Mouse (Mus musculus): ENCODE measurements at regions not wholly inside any gene's neighbourhood (a gene's known extent, or its start where the extent isn't known, plus 50 kb on each side); places are given as distances from the start of the nearest gene placed in this dataset.

GRCm38 (mm10) chr13:85035903-85036302 is 153.3 kb upstream of the Ccnh start:
- Histone ChIP-seq H3K4me1 (replicated peaks; ENCODE audit: control insufficient read depth, insufficient read depth, low read length) (no peaks in the 10 kb centered on the region), H3K4me2 (ENCODE audit: low read depth, low read length) (no peak overlapping the region), H3K27ac (ENCODE audit: low read length) (no peak overlapping the region), H3K36me3 (ENCODE audit: control insufficient read depth, insufficient read depth, low read length) (no peaks in the 10 kb centered on the region), H3K4me3 (ENCODE audit: low read length) (no peak overlapping the region), H3K9me3 (ENCODE audit: control insufficient read depth, low read length) (no peaks in the 10 kb centered on the region), H3K9ac (ENCODE audit: low read length) (no peak overlapping the region), H3K27me3 (ENCODE audit: control insufficient read depth, insufficient read depth, low read depth, low read length) (no peaks in the 10 kb centered on the region)
- WGBS, result 73% methylated on average over 2 of the region's 2 CpGs
- no peak for ATAC-seq (ENCODE audit: low read depth)

GRCm38 (mm10) chr13:85036830-85037229 is 152.4 kb upstream of the Ccnh start:
- H3K27me3 ChIP-seq (ENCODE audit: control insufficient read depth, insufficient read depth, low read depth, low read length), result no peaks in the 10 kb centered on the region
- H3K4me3 ChIP-seq (ENCODE audit: low read length), result no peak overlapping the region
- no peaks in the 10 kb centered on the region for H3K4me1 ChIP-seq (replicated peaks; ENCODE audit: control insufficient read depth, insufficient read depth, low read length)
- no peaks in the 10 kb centered on the region for H3K36me3 ChIP-seq (ENCODE audit: control insufficient read depth, insufficient read depth, low read length)
- no peak overlapping the region for H3K9ac ChIP-seq (ENCODE audit: low read length)
- H3K27ac ChIP-seq (ENCODE audit: low read length), result no peak overlapping the region
- no peak for ATAC-seq (ENCODE audit: low read depth)
- no peaks in the 10 kb centered on the region for H3K9me3 ChIP-seq (ENCODE audit: control insufficient read depth, low read length)
- 48% methylated on average over 1 of the region's 1 CpGs for WGBS
- H3K4me2 ChIP-seq (ENCODE audit: low read depth, low read length), result no peak overlapping the region

GRCm38 (mm10) chr13:85066585-85067550 is 122.3 kb upstream of the Ccnh start:
- WGBS, result 62% methylated on average over 6 of the region's 6 CpGs
- Histone ChIP-seq H3K27me3 (ENCODE audit: control insufficient read depth, insufficient read depth, low read depth, low read length) (no peaks in the 10 kb centered on the region), H3K4me3 (ENCODE audit: low read length) (no peak overlapping the region), H3K4me1 (replicated peaks; ENCODE audit: control insufficient read depth, insufficient read depth, low read length) (no peaks in the 10 kb centered on the region), H3K9ac (ENCODE audit: low read length) (no peak overlapping the region), H3K36me3 (ENCODE audit: control insufficient read depth, insufficient read depth, low read length) (no peaks in the 10 kb centered on the region), H3K4me2 (ENCODE audit: low read depth, low read length) (no peak overlapping the region), H3K9me3 (ENCODE audit: control insufficient read depth, low read length) (no peaks in the 10 kb centered on the region), H3K27ac (ENCODE audit: low read length) (no peak overlapping the region)
- no peak for ATAC-seq (ENCODE audit: low read depth)

- Histone ChIP-seq H3K27me3 (ENCODE audit: control insufficient read depth, insufficient read depth, low read depth, low read length) (no peaks in the 10 kb centered on the region), H3K9me3 (ENCODE audit: control insufficient read depth, low read length) (no peaks in the 10 kb centered on the region), H3K4me3 (ENCODE audit: low read length) (no peak overlapping the region), H3K4me1 (replicated peaks; ENCODE audit: control insufficient read depth, insufficient read depth, low read length) (no peaks in the 10 kb centered on the region), H3K27ac (ENCODE audit: low read length) (no peak overlapping the region), H3K9ac (ENCODE audit: low read length) (no peak overlapping the region), H3K36me3 (ENCODE audit: control insufficient read depth, insufficient read depth, low read length) (no peaks in the 10 kb centered on the region), H3K4me2 (ENCODE audit: low read depth, low read length) (no peak overlapping the region)
- WGBS, result 67% methylated on average over 5 of the region's 5 CpGs
- ATAC-seq (ENCODE audit: low read depth), result no peak
These were observed 121.5 kb upstream of the Ccnh start for GRCm38 (mm10) chr13:85067551-85068283.

GRCm38 (mm10) chr13:85068403-85068802 is 120.8 kb upstream of the Ccnh start:
- no peak overlapping the region for H3K27ac ChIP-seq (ENCODE audit: low read length)
- H3K9ac ChIP-seq (ENCODE audit: low read length), result no peak overlapping the region
- ATAC-seq (ENCODE audit: low read depth), result no peak
- H3K4me2 ChIP-seq (ENCODE audit: low read depth, low read length), result no peak overlapping the region
- H3K4me1 ChIP-seq (replicated peaks; ENCODE audit: control insufficient read depth, insufficient read depth, low read length), result no peaks in the 10 kb centered on the region
- H3K4me3 ChIP-seq (ENCODE audit: low read length), result no peak overlapping the region
- H3K27me3 ChIP-seq (ENCODE audit: control insufficient read depth, insufficient read depth, low read depth, low read length), result no peaks in the 10 kb centered on the region
- H3K36me3 ChIP-seq (ENCODE audit: control insufficient read depth, insufficient read depth, low read length), result no peaks in the 10 kb centered on the region
- WGBS, result 69% methylated on average over 3 of the region's 3 CpGs
- no peaks in the 10 kb centered on the region for H3K9me3 ChIP-seq (ENCODE audit: control insufficient read depth, low read length)

GRCm38 (mm10) chr13:85083335-85083734 is 105.9 kb upstream of the Ccnh start:
- Histone ChIP-seq H3K4me3 (ENCODE audit: low read length) (no peak overlapping the region), H3K4me2 (ENCODE audit: low read depth, low read length) (no peak overlapping the region), H3K9me3 (ENCODE audit: control insufficient read depth, low read length) (no peaks in the 10 kb centered on the region), H3K36me3 (ENCODE audit: control insufficient read depth, insufficient read depth, low read length) (no peaks in the 10 kb centered on the region), H3K4me1 (replicated peaks; ENCODE audit: control insufficient read depth, insufficient read depth, low read length) (no peaks in the 10 kb centered on the region), H3K27me3 (ENCODE audit: control insufficient read depth, insufficient read depth, low read depth, low read length) (no peaks in the 10 kb centered on the region), H3K27ac (ENCODE audit: low read length) (no peak overlapping the region), H3K9ac (ENCODE audit: low read length) (no peak overlapping the region)
- no peak for ATAC-seq (ENCODE audit: low read depth)
- 75% methylated on average over 5 of the region's 5 CpGs for WGBS

- H3K4me2 ChIP-seq (ENCODE audit: low read depth, low read length), result no peak overlapping the region
- no peak overlapping the region for H3K4me3 ChIP-seq (ENCODE audit: low read length)
- no peaks in the 10 kb centered on the region for H3K9me3 ChIP-seq (ENCODE audit: control insufficient read depth, low read length)
- H3K27me3 ChIP-seq (ENCODE audit: control insufficient read depth, insufficient read depth, low read depth, low read length), result no peaks in the 10 kb centered on the region
- H3K9ac ChIP-seq (ENCODE audit: low read length), result no peak overlapping the region
- H3K36me3 ChIP-seq (ENCODE audit: control insufficient read depth, insufficient read depth, low read length), result no peaks in the 10 kb centered on the region
- no peak overlapping the region for H3K27ac ChIP-seq (ENCODE audit: low read length)
- ATAC-seq (ENCODE audit: low read depth), result no peak
- no peaks in the 10 kb centered on the region for H3K4me1 ChIP-seq (replicated peaks; ENCODE audit: control insufficient read depth, insufficient read depth, low read length)
These were observed 105.5 kb upstream of the Ccnh start for GRCm38 (mm10) chr13:85083742-85084141.

GRCm38 (mm10) chr13:85096174-85096573 is 93.0 kb upstream of the Ccnh start:
- H3K4me1 ChIP-seq (replicated peaks; ENCODE audit: control insufficient read depth, insufficient read depth, low read length), result no peaks in the 10 kb centered on the region
- H3K27me3 ChIP-seq (ENCODE audit: control insufficient read depth, insufficient read depth, low read depth, low read length), result no peaks in the 10 kb centered on the region
- no peak overlapping the region for H3K27ac ChIP-seq (ENCODE audit: low read length)
- no peak overlapping the region for H3K9ac ChIP-seq (ENCODE audit: low read length)
- ATAC-seq (ENCODE audit: low read depth), result no peak
- WGBS, result 62% methylated on average over 7 of the region's 7 CpGs
- 0 out of 2 replicates have a peak, but pooled peaks cover 4% of the 10 kb centered on the region for H3K9me3 ChIP-seq (ENCODE audit: control insufficient read depth, low read length)
- no peaks in the 10 kb centered on the region for H3K36me3 ChIP-seq (ENCODE audit: control insufficient read depth, insufficient read depth, low read length)
- H3K4me2 ChIP-seq (ENCODE audit: low read depth, low read length), result no peak overlapping the region
- H3K4me3 ChIP-seq (ENCODE audit: low read length), result no peak overlapping the region

GRCm38 (mm10) chr13:85123309-85123708 is 65.9 kb upstream of the Ccnh start:
- Histone ChIP-seq H3K27ac (ENCODE audit: low read length) (no peak overlapping the region), H3K27me3 (ENCODE audit: control insufficient read depth, insufficient read depth, low read depth, low read length) (no peaks in the 10 kb centered on the region), H3K4me3 (ENCODE audit: low read length) (no peak overlapping the region), H3K4me1 (replicated peaks; ENCODE audit: control insufficient read depth, insufficient read depth, low read length) (no peaks in the 10 kb centered on the region), H3K9me3 (ENCODE audit: control insufficient read depth, low read length) (no peaks in the 10 kb centered on the region), H3K9ac (ENCODE audit: low read length) (no peak overlapping the region), H3K4me2 (ENCODE audit: low read depth, low read length) (no peak overlapping the region), H3K36me3 (ENCODE audit: control insufficient read depth, insufficient read depth, low read length) (no peaks in the 10 kb centered on the region)
- WGBS, result 82% methylated on average over 2 of the region's 2 CpGs
- ATAC-seq (ENCODE audit: low read depth), result no peak

Measured in lung, embryonic 16.5 days (tissue).